Mouse (Mus musculus): ENCODE data around the gene Gm10647. TPM values are rescaled to one million over a fixed set of nuclear protein-coding genes. Genes with fewer than 3 reads are reported as not detected.
A peak's percentile ranks its signal among the peaks of the same experiment; 100 is the strongest.
"Not testable (repeated sequence)": the region's sequence is repeated elsewhere in the genome, so short reads cannot be mapped to it uniquely, and the experiment has no call there.

Gm10647 gene
- 0.13 and 0.70 TPM in 2 replicates for polyA plus RNA-seq (2016; fragmentation: Nextera tagmentation; extraction: Ambion mirVana)

- DNase-seq (ENCODE audit: low spot score), result no peak
- WGBS, result 82% methylated on average over 5 of the region's 5 CpGs
- H3K36me3 ChIP-seq, result no peaks in the 10 kb centered on the region
- H3K9me3 ChIP-seq, result no peaks in the 10 kb centered on the region
- peaks cover 25% of the 10 kb centered on the region for H3K4me1 ChIP-seq (replicated peaks)
- H3K4me3 ChIP-seq, result peak within 1 kb of the TSS; percentile 79
- H3K27me3 ChIP-seq (ENCODE audit: insufficient read depth, poor library complexity, severe bottlenecking), result peaks cover 5% of the 10 kb centered on the region
- peak within 1 kb of the TSS; percentile 96 for H3K27ac ChIP-seq
These were observed at the start of gene Gm10647 for GRCm38 (mm10) chr9:66796739-66797138. Gene Gm10647, plus strand, starts transcription at chr9:66797039.

GRCm38 (mm10) chr9:66748390-66748789, 48.4 kb upstream of the Gm10647 start:
- no peak overlapping the region for H3K4me3 ChIP-seq
- no peaks in the 10 kb centered on the region for H3K4me1 ChIP-seq (replicated peaks)
- no peak overlapping the region for H3K27ac ChIP-seq
- H3K36me3 ChIP-seq, result no peaks in the 10 kb centered on the region
- DNase-seq (ENCODE audit: low spot score), result no peak
- H3K9me3 ChIP-seq, result no peaks in the 10 kb centered on the region
- H3K27me3 ChIP-seq (ENCODE audit: insufficient read depth, poor library complexity, severe bottlenecking), result no peaks in the 10 kb centered on the region
- WGBS, result 91% methylated on average over 15 of the region's 15 CpGs

GRCm38 (mm10) chr9:66752849-66753248, 44.0 kb upstream of the Gm10647 start:
- Histone ChIP-seq H3K4me1 (replicated peaks) (no peaks in the 10 kb centered on the region), H3K9me3 (no peaks in the 10 kb centered on the region)
- 87% methylated on average over 6 of the region's 6 CpGs for WGBS

GRCm38 (mm10) chr9:66760991-66761390, 35.8 kb upstream of the Gm10647 start:
- Histone ChIP-seq H3K9me3 (no peaks in the 10 kb centered on the region), H3K4me3 (no peak overlapping the region), H3K36me3 (no peaks in the 10 kb centered on the region), H3K27ac (no peak overlapping the region), H3K4me1 (replicated peaks) (no peaks in the 10 kb centered on the region), H3K27me3 (ENCODE audit: insufficient read depth, poor library complexity, severe bottlenecking) (no peaks in the 10 kb centered on the region)
- no peak for DNase-seq (ENCODE audit: low spot score)
- WGBS, result 82% methylated on average over 1 of the region's 1 CpGs

More at GRCm38 (mm10) chr9:66752849-66753248, 44.0 kb upstream of the Gm10647 start:
- no peak overlapping the region for H3K4me3 ChIP-seq
- no peaks in the 10 kb centered on the region for H3K27me3 ChIP-seq (ENCODE audit: insufficient read depth, poor library complexity, severe bottlenecking)
- no peak for DNase-seq (ENCODE audit: low spot score)
- H3K36me3 ChIP-seq, result no peaks in the 10 kb centered on the region
- no peak overlapping the region for H3K27ac ChIP-seq

- 75% methylated on average over 1 of the region's 1 CpGs for WGBS
- H3K36me3 ChIP-seq, result no peaks in the 10 kb centered on the region
- no peak overlapping the region for H3K27ac ChIP-seq
- DNase-seq (ENCODE audit: low spot score), result no peak
- H3K27me3 ChIP-seq (ENCODE audit: insufficient read depth, poor library complexity, severe bottlenecking), result no peaks in the 10 kb centered on the region
- no peak overlapping the region for H3K4me3 ChIP-seq
- no peaks in the 10 kb centered on the region for H3K9me3 ChIP-seq
- no peaks in the 10 kb centered on the region for H3K4me1 ChIP-seq (replicated peaks)
These were observed 28.1 kb upstream of the Gm10647 start for GRCm38 (mm10) chr9:66768721-66769120.

- Histone ChIP-seq H3K27me3 (ENCODE audit: insufficient read depth, poor library complexity, severe bottlenecking) (no peaks in the 10 kb centered on the region), H3K4me3 (no peak overlapping the region), H3K4me1 (replicated peaks) (no peaks in the 10 kb centered on the region), H3K36me3 (no peaks in the 10 kb centered on the region), H3K9me3 (no peaks in the 10 kb centered on the region), H3K27ac (no peak overlapping the region)
- no peak for DNase-seq (ENCODE audit: low spot score)
- 93% methylated on average over 3 of the region's 3 CpGs for WGBS
These were observed 27.6 kb upstream of the Gm10647 start for GRCm38 (mm10) chr9:66769275-66769674.

- no peaks in the 10 kb centered on the region for H3K9me3 ChIP-seq
- no peak overlapping the region for H3K27ac ChIP-seq
- no peaks in the 10 kb centered on the region for H3K36me3 ChIP-seq
- no peak overlapping the region for H3K4me3 ChIP-seq
- DNase-seq (ENCODE audit: low spot score), result no peak
- no peaks in the 10 kb centered on the region for H3K27me3 ChIP-seq (ENCODE audit: insufficient read depth, poor library complexity, severe bottlenecking)
- no peaks in the 10 kb centered on the region for H3K4me1 ChIP-seq (replicated peaks)
These were observed 26.1 kb upstream of the Gm10647 start for GRCm38 (mm10) chr9:66770701-66771100.

GRCm38 (mm10) chr9:66784552-66784951, 12.3 kb upstream of the Gm10647 start:
- not testable (repeated sequence) for H3K27me3 ChIP-seq (ENCODE audit: insufficient read depth, poor library complexity, severe bottlenecking); H3K4me3 ChIP-seq; H3K9me3 ChIP-seq; H3K27ac ChIP-seq; H3K4me1 ChIP-seq (replicated peaks); DNase-seq (ENCODE audit: low spot score); H3K36me3 ChIP-seq
- 78% methylated on average over 1 of the region's 3 CpGs for WGBS

- DNase-seq (ENCODE audit: low spot score), result no peak
- no peaks in the 10 kb centered on the region for H3K9me3 ChIP-seq
- 13% methylated on average over 2 of the region's 2 CpGs for WGBS
These were observed 9.0 kb upstream of the Gm10647 start for GRCm38 (mm10) chr9:66787821-66788220.

GRCm38 (mm10) chr9:66794629-66795463, 2.0 kb upstream of the Gm10647 start:
- no peaks in the 10 kb centered on the region; the same call in 1 of the 2 replicates for H3K27me3 ChIP-seq (ENCODE audit: insufficient read depth, poor library complexity, severe bottlenecking)
- peaks cover 23% of the 10 kb centered on the region for H3K4me1 ChIP-seq (replicated peaks)
- H3K36me3 ChIP-seq, result peaks cover 6% of the 10 kb centered on the region
- H3K4me3 ChIP-seq, result peak overlapping the region; percentile 79
- H3K9me3 ChIP-seq, result no peaks in the 10 kb centered on the region
- no peak for DNase-seq (ENCODE audit: low spot score)
- peak overlapping the region; percentile 96 for H3K27ac ChIP-seq
- 2% methylated on average over 43 of the region's 43 CpGs for WGBS

More at GRCm38 (mm10) chr9:66787821-66788220, 9.0 kb upstream of the Gm10647 start:
- Histone ChIP-seq H3K4me1 (replicated peaks) (no peaks in the 10 kb centered on the region), H3K36me3 (peaks cover 18% of the 10 kb centered on the region), H3K27ac (no peak overlapping the region), H3K27me3 (ENCODE audit: insufficient read depth, poor library complexity, severe bottlenecking) (no peaks in the 10 kb centered on the region), H3K4me3 (no peak overlapping the region)

GRCm38 (mm10) chr9:66795464-66796324, 1.1 kb upstream of the Gm10647 start, which contains the start of gene Aph1b:
Gene Aph1b, minus strand, starts transcription at chr9:66795490.
- peak within 1 kb of the TSS; percentile 96 for H3K27ac ChIP-seq
- no peaks in the 10 kb centered on the region for H3K9me3 ChIP-seq
- peak; percentile 98 for DNase-seq (ENCODE audit: low spot score)
- no peaks in the 10 kb centered on the region for H3K36me3 ChIP-seq
- under 1% methylated on average over 42 of the region's 42 CpGs for whole genome bisulfite sequencing
- no peaks in the 10 kb centered on the region; the same call in 1 of the 2 replicates for H3K27me3 ChIP-seq (ENCODE audit: insufficient read depth, poor library complexity, severe bottlenecking)
- H3K4me1 ChIP-seq (replicated peaks), result peaks cover 23% of the 10 kb centered on the region
- peak within 1 kb of the TSS; percentile 79 for H3K4me3 ChIP-seq

- no peak for DNase-seq (ENCODE audit: low spot score)
- Histone ChIP-seq H3K36me3 (no peaks in the 10 kb centered on the region), H3K4me1 (replicated peaks) (peaks cover 13% of the 10 kb centered on the region; the same call in 1 of the 2 replicates), H3K27me3 (ENCODE audit: insufficient read depth, poor library complexity, severe bottlenecking) (peaks cover 46% of the 10 kb centered on the region), H3K9me3 (no peaks in the 10 kb centered on the region), H3K27ac (no peak overlapping the region), H3K4me3 (no peak overlapping the region)
- WGBS, result 55% methylated on average over 12 of the region's 12 CpGs
These were observed 5.1 kb downstream of the Gm10647 start for GRCm38 (mm10) chr9:66801947-66802346.

GRCm38 (mm10) chr9:66805951-66806350, 9.1 kb downstream of the Gm10647 start:
- DNase-seq (ENCODE audit: low spot score), result peak; percentile 55
- H3K36me3 ChIP-seq, H3K9me3 ChIP-seq: not testable (repeated sequence)
- H3K4me1 ChIP-seq (replicated peaks), result peaks cover 13% of the 10 kb centered on the region; the same call in 1 of the 2 replicates
- WGBS, result 1% methylated on average over 32 of the region's 37 CpGs
- peak overlapping the region; percentile 75 for H3K27ac ChIP-seq
- peaks cover 63% of the 10 kb centered on the region for H3K27me3 ChIP-seq (ENCODE audit: insufficient read depth, poor library complexity, severe bottlenecking)
- peak overlapping the region; percentile 45 for H3K4me3 ChIP-seq
